Mouse (Mus musculus): ENCODE measurements around the gene Bud31. TPM values are rescaled to one million over a fixed set of nuclear protein-coding genes. Genes with fewer than 3 reads are reported as not detected.
"Not testable (repeated sequence)": the region's sequence is repeated elsewhere in the genome, so short reads cannot be mapped to it uniquely, and the experiment has no call there.

Bud31 gene
- total RNA-seq (2021), result 10 to 100 TPM; 76.8 to 77.1 TPM

GRCm38 (mm10) chr5:145139571-145140519, at the start of gene Bud31, which contains the start of gene Pdap1:
Gene Bud31 (plus strand): TSS chr5:145140362.
Gene Pdap1 (minus strand): TSS chr5:145140238.
- peak; percentile 96 to 97 for DNase-seq
- intact Hi-C loops (cut with DNase I), result loop anchor here (2.0 kb wide), 2 partner anchors 23 to 55 kb away; partner anchors contain the start of gene Kpna7

- intact Hi-C loops (cut with DNase I), result no loop called here
- no peak for DNase-seq
These were observed 44.0 kb upstream of the Bud31 start for GRCm38 (mm10) chr5:145096195-145096594.

GRCm38 (mm10) chr5:145098340-145098821, 41.8 kb upstream of the Bud31 start:
- intact Hi-C loops (cut with DNase I), result no loop called here
- no peak for DNase-seq

GRCm38 (mm10) chr5:145100960-145101359, 39.2 kb upstream of the Bud31 start:
- DNase-seq, result peak; percentile 33 to 37
- intact Hi-C loops (cut with DNase I), result no loop called here

- DNase-seq; intact Hi-C loops (cut with DNase I): not testable (repeated sequence)
These were observed 38.7 kb upstream of the Bud31 start for GRCm38 (mm10) chr5:145101451-145101850.

- intact Hi-C loops (cut with DNase I), result no loop called here
- no peak for DNase-seq
These were observed 37.5 kb upstream of the Bud31 start for GRCm38 (mm10) chr5:145102706-145103105.

GRCm38 (mm10) chr5:145104328-145104727, 35.8 kb upstream of the Bud31 start:
- DNase-seq, result no peak
- intact Hi-C loops (cut with DNase I), result no loop called here

GRCm38 (mm10) chr5:145105694-145106275, 34.4 kb upstream of the Bud31 start:
- no peak for DNase-seq
- intact Hi-C loops (cut with DNase I), result no loop called here

GRCm38 (mm10) chr5:145110401-145110800, 29.8 kb upstream of the Bud31 start:
- DNase-seq, result no peak
- intact Hi-C loops (cut with DNase I), result no loop called here

- intact Hi-C loops (cut with DNase I), result no loop called here
These were observed 27.6 kb upstream of the Bud31 start for GRCm38 (mm10) chr5:145112566-145112965.

GRCm38 (mm10) chr5:145113416-145113815, 26.7 kb upstream of the Bud31 start:
- intact Hi-C loops (cut with DNase I), result no loop called here
- DNase-seq, result no peak

More at GRCm38 (mm10) chr5:145112566-145112965, 27.6 kb upstream of the Bud31 start:
- no peak for DNase-seq

- peak; percentile 80 to 82 for DNase-seq
- intact Hi-C loops (cut with DNase I), result loop anchor here (2.0 kb wide), 1 partner anchor 53 kb away; the partner anchor contains the start of genes Cpsf4 and Ptcd1
These were observed 26.0 kb upstream of the Bud31 start, which contains the start of gene Arpc1b for GRCm38 (mm10) chr5:145114071-145114605. Gene Arpc1b (plus strand): TSS chr5:145114215.

GRCm38 (mm10) chr5:145114606-145115473, 25.3 kb upstream of the Bud31 start:
- intact Hi-C loops (cut with DNase I), result loop anchor here (2.0 kb wide), 1 partner anchor 52 kb away; the partner anchor contains the start of genes Cpsf4 and Ptcd1
- peak; percentile 81 for DNase-seq

- intact Hi-C loops (cut with DNase I), result loop anchor here (2.0 kb wide), 2 partner anchors 23 to 51 kb away; partner anchors contain the start of genes Cpsf4 and Ptcd1
- no peak for DNase-seq
These were observed 24.4 kb upstream of the Bud31 start for GRCm38 (mm10) chr5:145115736-145116135.

- intact Hi-C loops (cut with DNase I), result loop anchor here (2.0 kb wide), 1 partner anchor 22 kb away; no protein-coding TSS in a partner anchor
- peak; percentile 78 to 80 for DNase-seq
These were observed 23.8 kb upstream of the Bud31 start for GRCm38 (mm10) chr5:145116316-145116715.

GRCm38 (mm10) chr5:145116916-145117315, 23.2 kb upstream of the Bud31 start:
- intact Hi-C loops (cut with DNase I), result loop anchor here (2.0 kb wide), 1 partner anchor 22 kb away; no protein-coding TSS in a partner anchor
- peak; percentile 77 to 85 for DNase-seq

GRCm38 (mm10) chr5:145118005-145118404, 22.2 kb upstream of the Bud31 start:
- DNase-seq, result no peak
- intact Hi-C loops (cut with DNase I), result no loop called here

GRCm38 (mm10) chr5:145118461-145118860, 21.7 kb upstream of the Bud31 start:
- intact Hi-C loops (cut with DNase I), result no loop called here
- no peak for DNase-seq

- intact Hi-C loops (cut with DNase I), result no loop called here
- no peak for DNase-seq
These were observed 20.8 kb upstream of the Bud31 start for GRCm38 (mm10) chr5:145119385-145119784.

GRCm38 (mm10) chr5:145120921-145121320, 19.2 kb upstream of the Bud31 start:
- intact Hi-C loops (cut with DNase I), result no loop called here
- no peak for DNase-seq
